Mouse (Mus musculus) hindbrain, embryonic 16.5 days (tissue): Measurements from ENCODE around the gene Pygm. TPM values are rescaled to one million over a fixed set of nuclear protein-coding genes. Genes with fewer than 3 reads are reported as not detected.

Experiments
- ATAC-seq: fragments of 200-750 bp; cut with Nextera tagmentation; 2 replicates; pipeline ENCODE4 v1.8.0; 2017; ENCODE audit warnings: moderate TSS enrichment, moderate library complexity
- H3K27ac ChIP-seq: fragments of 300-500 bp; sonication (generic); 2 replicates; pipeline ENCODE4 v1.5.1; 2014; ENCODE audit warnings: low read depth, mild to moderate bottlenecking, control low read depth, low read length, moderate library complexity
- H3K27me3 ChIP-seq: fragments of 300-500 bp; sonication (generic); replicated peaks from 2 replicates; pipeline ENCODE4 v1.6.1; 2014; ENCODE audit warnings: low read length; ENCODE audit not compliant: control insufficient read depth, insufficient read depth
- H3K36me3 ChIP-seq: fragments of 300-500 bp; sonication (generic); 2 replicates; pipeline ENCODE4 v1.6.1; 2014; ENCODE audit warnings: mild to moderate bottlenecking, low read length, moderate library complexity, mixed read lengths; ENCODE audit not compliant: control insufficient read depth, insufficient read depth
- H3K4me1 ChIP-seq: fragments of 300-500 bp; sonication (generic); 2 replicates; pipeline ENCODE4 v1.6.1; 2014; ENCODE audit warnings: low read depth, low read length; ENCODE audit not compliant: control insufficient read depth, insufficient read depth
- H3K4me2 ChIP-seq: fragments of 300-500 bp; sonication (generic); 2 replicates; pipeline ENCODE4 v1.6.1; 2014; ENCODE audit warnings: mild to moderate bottlenecking, low read length, control low read depth, moderate library complexity
- H3K4me3 ChIP-seq: fragments of 300-500 bp; sonication (generic); 2 replicates; pipeline ENCODE4 v1.5.1; 2014; ENCODE audit warnings: mild to moderate bottlenecking, low read length, control low read depth, moderate library complexity
- H3K9ac ChIP-seq: fragments of 300-500 bp; sonication (generic); 2 replicates; pipeline ENCODE4 v1.6.1; 2014; ENCODE audit warnings: low read depth, mild to moderate bottlenecking, control low read depth, low read length, moderate library complexity
- H3K9me3 ChIP-seq: fragments of 300-500 bp; sonication (generic); 2 replicates; pipeline ENCODE4 v1.6.1; 2014; ENCODE audit warnings: mild to moderate bottlenecking, low read length, moderate library complexity; ENCODE audit not compliant: control insufficient read depth
- WGBS: fragments of 180-500 bp; shearing (Covaris S2); extraction: QIAGEN DNeasy Blood & Tissue Kit; methylation state at CpG from one replicate; pipeline ENCODE4 v1.1.7; 2014; 5-methylcytosine and 5-hydroxymethylcytosine counted together
- microRNA-seq: library from miRNA; unstranded; fragments of <30 nt; microRNA quantifications from one replicate; pipeline ENCODE4, GENCODE M21; 2017
- polyA plus RNA-seq: library from polyadenylated mRNA; unstranded; fragments of >200 nt; fragmentation: Nextera tagmentation; extraction: Ambion mirVana; gene quantifications from 2 replicates; pipeline ENCODE4 v1.2.1, GENCODE M21; 2015

Pygm gene
- polyA plus RNA-seq, 1 experiment from 2014 or later = 10.2 TPM

GRCm38 (mm10) chr19:6427653-6428434 is 43.6 kb downstream of the Pygm start:
- WGBS = under 1% methylated on average over 82 of the region's 94 CpGs

GRCm38 (mm10) chr19:6428501-6429200 is 44.5 kb downstream of the Pygm start:
- WGBS = 4% methylated on average over 55 of the region's 60 CpGs
- peaks cover 5% of the 10 kb centered on the region; the same call in 1 of the 2 replicates for H3K27me3 ChIP-seq

More at GRCm38 (mm10) chr19:6427653-6428434, 43.6 kb downstream of the Pygm start:
- Histone ChIP-seq H3K27ac (no peak overlapping the region), H3K4me3 (peak overlapping the region; percentile 32), H3K9ac (peak overlapping the region; percentile 50), H3K27me3 (peaks cover 5% of the 10 kb centered on the region; the same call in 1 of the 2 replicates), H3K9me3 (no peaks in the 10 kb centered on the region), H3K4me2 (peak overlapping the region; percentile 55), H3K36me3 (no peaks in the 10 kb centered on the region; the same call in 1 of the 2 replicates), H3K4me1 (peaks cover 70% of the 10 kb centered on the region)
- ATAC-seq = 0 out of 2 replicates have a peak, but pooled peaks have one; percentile 0

GRCm38 (mm10) chr19:6443016-6443415 is 58.8 kb downstream of the Pygm start:
- Histone ChIP-seq H3K36me3 (no peaks in the 10 kb centered on the region), H3K9me3 (no peaks in the 10 kb centered on the region), H3K4me3 (no peak overlapping the region), H3K4me1 (peaks cover 46% of the 10 kb centered on the region), H3K27me3 (no peaks in the 10 kb centered on the region), H3K9ac (no peak overlapping the region; the same call in 1 of the 2 replicates), H3K27ac (no peak overlapping the region), H3K4me2 (no peak overlapping the region; the same call in 1 of the 2 replicates)
- 55% methylated on average over 10 of the region's 10 CpGs for WGBS
- ATAC-seq = no peak

More at GRCm38 (mm10) chr19:6428501-6429200, 44.5 kb downstream of the Pygm start:
- H3K27ac ChIP-seq = no peak overlapping the region
- ATAC-seq = peak; percentile 25
- H3K4me3 ChIP-seq = peak overlapping the region; percentile 32
- H3K36me3 ChIP-seq = no peaks in the 10 kb centered on the region; the same call in 1 of the 2 replicates
- no peaks in the 10 kb centered on the region for H3K9me3 ChIP-seq
- peak overlapping the region; percentile 55 for H3K4me2 ChIP-seq
- H3K9ac ChIP-seq = peak overlapping the region; percentile 50
- peaks cover 68% of the 10 kb centered on the region for H3K4me1 ChIP-seq

GRCm38 (mm10) chr19:6445761-6446423 is 61.7 kb downstream of the Pygm start:
- peak overlapping the region; percentile 37 for H3K4me2 ChIP-seq
- peaks cover 56% of the 10 kb centered on the region for H3K4me1 ChIP-seq
- H3K9me3 ChIP-seq = no peaks in the 10 kb centered on the region
- ATAC-seq = peak; percentile 88
- no peaks in the 10 kb centered on the region for H3K27me3 ChIP-seq
- H3K27ac ChIP-seq = peak overlapping the region; percentile 83
- no peaks in the 10 kb centered on the region for H3K36me3 ChIP-seq
- WGBS = 14% methylated on average over 10 of the region's 10 CpGs
- H3K9ac ChIP-seq = peak overlapping the region; percentile 13
- H3K4me3 ChIP-seq = no peak overlapping the region

DNA sequence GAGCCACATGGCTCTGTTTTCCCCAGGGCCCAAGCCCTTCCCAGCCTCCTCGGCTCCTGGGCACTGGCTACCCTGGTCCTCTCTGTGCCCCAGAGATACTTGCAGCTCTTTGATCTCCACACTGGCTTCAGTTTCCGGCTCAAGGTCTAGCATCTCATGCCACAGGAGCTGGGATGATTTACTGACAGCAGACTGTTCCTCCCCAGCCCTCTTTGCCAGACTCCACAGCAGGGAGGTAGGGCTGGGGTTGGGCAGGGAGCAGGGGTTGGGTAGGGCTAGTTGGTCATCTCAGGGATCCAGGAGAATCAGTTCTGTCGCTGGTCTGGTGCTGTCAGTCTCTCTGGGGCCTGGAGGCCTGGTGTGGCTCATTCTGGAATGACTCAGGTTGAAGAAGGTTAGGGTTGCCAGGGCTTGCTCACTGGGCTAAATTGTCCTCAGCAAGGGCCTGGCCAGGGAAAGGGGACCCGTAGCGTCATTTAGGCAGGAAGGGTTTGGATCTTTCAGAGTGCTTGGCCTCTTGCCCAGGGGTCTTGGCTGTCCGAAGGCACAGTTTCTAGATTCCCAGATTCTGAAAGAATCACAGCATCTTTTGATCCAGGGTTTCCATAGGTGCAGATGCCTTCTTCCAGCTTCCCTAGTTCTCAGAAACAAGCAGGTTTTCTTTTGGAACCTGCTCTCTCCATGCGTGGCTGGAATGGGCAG is 62.7 kb downstream of the Pygm start:
- Histone ChIP-seq H3K9ac (peak overlapping the region; percentile 43; the same call in 1 of the 2 replicates), H3K27me3 (no peaks in the 10 kb centered on the region), H3K36me3 (no peaks in the 10 kb centered on the region), H3K27ac (peak overlapping the region; percentile 83), H3K4me3 (no peak overlapping the region), H3K4me2 (no peak overlapping the region), H3K9me3 (no peaks in the 10 kb centered on the region), H3K4me1 (peaks cover 63% of the 10 kb centered on the region)
- WGBS = 44% methylated on average over 7 of the region's 7 CpGs
- no peak for ATAC-seq

Small RNA genes lying within 50 kb of the gene (microRNA-seq; reads per million reads assigned to microRNA genes)
- not detected for gene Mir6989

Other genes with a start within 250 kb of the Pygm start
- gene Batf2, start 243.4 kb upstream of the Pygm start, polyA plus RNA-seq = not detected in 2 replicates
- gene Arl2, start 242.9 kb upstream of the Pygm start, polyA plus RNA-seq = 154 and 162 TPM in 2 replicates
- 0.10 TPM in 1 of 2 replicates, not detected in the other for gene Majin, start 200.0 kb upstream of the Pygm start, polyA plus RNA-seq
- gene Gpha2, start 158.0 kb upstream of the Pygm start, polyA plus RNA-seq = not detected in 2 replicates
- 161 and 167 TPM in 2 replicates for gene Ppp2r5b, start 148.5 kb upstream of the Pygm start, polyA plus RNA-seq
- gene Atg2a, start 142.7 kb upstream of the Pygm start, polyA plus RNA-seq = 11.7 and 16.7 TPM in 2 replicates
- 105 and 113 TPM in 2 replicates for gene Ehd1, start 107.7 kb upstream of the Pygm start, polyA plus RNA-seq
- 0.26 and 0.31 TPM in 2 replicates for gene Cdc42bpg, start 77.9 kb upstream of the Pygm start, polyA plus RNA-seq
- gene Men1, start 49.4 kb upstream of the Pygm start, polyA plus RNA-seq = 68.4 and 85.0 TPM in 2 replicates
- gene Map4k2, start 43.3 kb upstream of the Pygm start, polyA plus RNA-seq = 19.6 and 23.1 TPM in 2 replicates
- gene Sf1, start 20.7 kb upstream of the Pygm start, polyA plus RNA-seq = 81.4 and 106 TPM in 2 replicates
- 184 and 232 TPM in 2 replicates for gene Rasgrp2, start 14.9 kb downstream of the Pygm start, polyA plus RNA-seq
- 29.1 and 37.1 TPM in 2 replicates for gene Nrxn2, start 34.3 kb downstream of the Pygm start, polyA plus RNA-seq
- 0.14 TPM in 1 of 2 replicates, not detected in the other for gene Slc22a12, start 158.6 kb downstream of the Pygm start, polyA plus RNA-seq